Mouse (Mus musculus) CH12.LX (cell line): ENCODE measurements around the gene Rnasek.

Experiments used
- CTCF ChIP-seq, 2 experiments: IDR thresholded peaks in 1 of 2; conservative IDR thresholded peaks in 1 of 2; 2 replicates each; pipeline ENCODE4 v1.5.1; 2011 to 2012; ENCODE audit warnings: low read depth in 2 of 2, low read length in 2 of 2, improper control_type of control experiment in 1 of 2, inconsistent platforms in 1 of 2, mild to moderate bottlenecking in 1 of 2, moderate library complexity in 1 of 2
- EP300 ChIP-seq: IDR thresholded peaks from 2 replicates; pipeline ENCODE4 v1.6.1; 2011; ENCODE audit warnings: low read length, improper control_type of control experiment
- HCFC1 ChIP-seq: IDR thresholded peaks from 2 replicates; pipeline ENCODE4 v1.6.1; 2012; ENCODE audit warnings: low read depth, mild to moderate bottlenecking, inconsistent platforms, low read length, improper control_type of control experiment
- MEF2A ChIP-seq: IDR thresholded peaks from 2 replicates; pipeline ENCODE4 v1.6.1; 2014; ENCODE audit warnings: low read depth, mild to moderate bottlenecking, inconsistent platforms, low read length, improper control_type of control experiment, borderline replicate concordance
- SIN3A ChIP-seq: IDR thresholded peaks from 2 replicates; pipeline ENCODE4 v1.6.1; 2012; ENCODE audit warnings: low read length, improper control_type of control experiment, inconsistent platforms
- ZMIZ1 ChIP-seq: IDR thresholded peaks from 2 replicates; pipeline ENCODE4 v1.6.1; 2012; ENCODE audit warnings: low read depth, mild to moderate bottlenecking, inconsistent platforms, low read length, improper control_type of control experiment

DNA sequence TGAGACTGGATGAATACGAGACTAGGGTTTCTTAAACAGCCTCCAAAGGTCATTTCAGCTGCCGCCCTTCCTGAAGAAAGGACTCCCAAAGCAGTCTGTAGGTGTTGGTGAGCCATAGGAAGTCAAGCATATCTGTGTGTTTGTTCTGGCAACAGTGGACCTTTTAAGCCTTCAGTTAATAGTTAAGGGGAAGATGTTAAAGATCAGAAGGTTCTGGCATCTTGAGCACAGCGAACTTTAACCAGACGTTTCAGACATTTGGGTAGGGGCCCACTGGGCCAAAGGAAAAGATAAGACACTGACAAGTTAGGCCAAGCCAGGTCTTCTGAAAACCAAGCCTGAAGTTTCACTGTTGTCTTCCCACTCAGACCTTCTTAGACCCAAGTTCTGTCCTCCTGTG lies 21.6 kb downstream of the Rnasek start:
- TF ChIP-seq HCFC1 (no peak), SIN3A (no peak), EP300 (no peak), ZMIZ1 (no peak), MEF2A (no peak), CTCF (conservative IDR thresholded peaks at IDR 0.05 in 1 of 2, IDR thresholded peaks at IDR 0.05 in 1 of 2; ENCODE audit: low read depth in 2 of 2, low read length in 2 of 2) (no peak)
